ENCODE assay signal across 8 mouse cellular contexts in genomic region chr2:72728699-72729098, GRCm38 (mm10).
DNase-seq lines count a peak whose midpoint lies in the region; ATAC-seq and TF ChIP-seq lines count a peak whose summit lies in the region.

No protein-coding gene starts in this region.

- TF ChIP-seq CTCF in liver, embryonic 14.5 days (IDR thresholded peaks at IDR 0.05; ENCODE audit: low read depth), result peak; percentile 72

- no peak overlapping the region for H3K27ac ChIP-seq in heart, embryonic 11.5 days (ENCODE audit: low read depth, low read length)
- no peak overlapping the region for H3K27ac ChIP-seq in liver, embryonic 14.5 days

- no peak overlapping the region for H3K4me2 ChIP-seq in heart, embryonic 11.5 days
- no peak overlapping the region for H3K4me2 ChIP-seq in liver, embryonic 14.5 days (ENCODE audit: low read depth)

- peak; percentile 54 to 83 for DNase-seq in heart, adult 18-20 months
- peak; percentile 51 for DNase-seq in A20 (ENCODE audit: low read depth, low spot score)
- DNase-seq in adrenal gland, adult 8-10 months, result peak; percentile 40
- peak; percentile 72 for DNase-seq in embryo, embryonic 10 days (ENCODE audit: low spot score)
- DNase-seq in liver, embryonic 14.5 days (ENCODE audit: low read depth in 3 of 3, low spot score in 3 of 3), result no peak
- peak; percentile 41 for DNase-seq in splenic B cell, adult 2 months (ENCODE audit: low read depth, low spot score)

- H3K9me3 ChIP-seq in heart, embryonic 11.5 days (replicated peaks; ENCODE audit: control insufficient read depth, low read length), result no peaks in the 10 kb centered on the region
- H3K9me3 ChIP-seq in liver, embryonic 14.5 days (ENCODE audit: control insufficient read depth, low read length), result no peaks in the 10 kb centered on the region

- H3K4me1 ChIP-seq in heart, embryonic 11.5 days (ENCODE audit: control insufficient read depth, insufficient read depth, low read length), result 0 out of 2 replicates have a peak, but pooled peaks cover 3% of the 10 kb centered on the region
- no peaks in the 10 kb centered on the region for H3K4me1 ChIP-seq in liver, embryonic 14.5 days (replicated peaks; ENCODE audit: control insufficient read depth in 2 of 2, insufficient read depth in 2 of 2, low read length in 1 of 2)

- no peaks in the 10 kb centered on the region for H3K36me3 ChIP-seq in heart, embryonic 11.5 days (ENCODE audit: control insufficient read depth, insufficient read depth, low read length)
- no peaks in the 10 kb centered on the region for H3K36me3 ChIP-seq in liver, embryonic 14.5 days (replicated peaks; ENCODE audit: control insufficient read depth, insufficient read depth, low read depth)
- no peaks in the 10 kb centered on the region for H3K36me3 ChIP-seq in splenic B cell, adult 2 months (ENCODE audit: control insufficient read depth, insufficient read depth, low read length, poor library complexity, severe bottlenecking)

- no peaks in the 10 kb centered on the region for H3K27me3 ChIP-seq in heart, embryonic 11.5 days (ENCODE audit: control insufficient read depth, insufficient read depth, low read length)
- no peaks in the 10 kb centered on the region for H3K27me3 ChIP-seq in liver, embryonic 14.5 days (ENCODE audit: control insufficient read depth, insufficient read depth, low read length)
- H3K27me3 ChIP-seq in splenic B cell, adult 2 months (ENCODE audit: control insufficient read depth, insufficient read depth, low read length, poor library complexity, severe bottlenecking), result no peaks in the 10 kb centered on the region

- no peak for ATAC-seq in heart, embryonic 11.5 days (replicated peaks; ENCODE audit: insufficient number of reproducible peaks, low FRiP score, low TSS enrichment)
- peak; percentile 71 for ATAC-seq in inflammation-experienced regulatory T-cells, adult 6 months
- no peak for ATAC-seq in liver, embryonic 14.5 days (ENCODE audit: insufficient read depth)

- H3K4me3 ChIP-seq in heart, embryonic 11.5 days (ENCODE audit: low read depth, low read length), result no peak overlapping the region
- no peak overlapping the region for H3K4me3 ChIP-seq in liver, embryonic 14.5 days (ENCODE audit: insufficient read depth in 1 of 2, low read depth in 2 of 2, low read length in 2 of 2)

- TF ChIP-seq EP300 in liver, embryonic 14.5 days (IDR thresholded peaks at IDR 0.05; ENCODE audit: low read depth), result no peak

- H3K9ac ChIP-seq in heart, embryonic 11.5 days (ENCODE audit: low read depth, low read length), result no peak overlapping the region
- no peak overlapping the region for H3K9ac ChIP-seq in liver, embryonic 14.5 days (replicated peaks)

- 49% methylated on average over 3 of the region's 3 CpGs for WGBS in heart, embryonic 11.5 days (ENCODE audit: insufficient replicate concordance)
- 27% methylated on average over 3 of the region's 3 CpGs for WGBS in liver, embryonic 14.5 days (ENCODE audit: insufficient replicate concordance)

Comparison
In these comparisons a context has a peak if more than half of its experiments do, and no peak if none do; other contexts are left out.
1. DNase-seq: peak in heart, adult 18-20 months (2 of 2), A20 (single experiment), adrenal gland, adult 8-10 months (single experiment), embryo, embryonic 10 days (single experiment) and splenic B cell, adult 2 months (single experiment); none in liver, embryonic 14.5 days (0 of 3).